Mouse (Mus musculus): ENCODE measurements around the gene Zfp385a. TPM values are rescaled to one million over a fixed set of nuclear protein-coding genes. Genes with fewer than 3 reads are reported as not detected.

The Zfp385a gene
- total and polyA plus RNA-seq, 2 experiments from 2014 or later = 23.1 to 25.8 TPM

GRCm38 (mm10) chr15:103301547-103302340, 38.1 kb downstream of the Zfp385a start:
- Histone ChIP-seq H3K4me3 (ENCODE audit: low read length) (no peak overlapping the region), H3K4me2 (ENCODE audit: low read depth, low read length) (no peak overlapping the region), H3K36me3 (ENCODE audit: insufficient read depth, low read length) (no peaks in the 10 kb centered on the region; the same call in 1 of the 2 replicates), H3K9ac (replicated peaks; ENCODE audit: low read length) (no peak overlapping the region; the same call in 1 of the 2 replicates), H3K9me3 (ENCODE audit: low read length) (no peaks in the 10 kb centered on the region), H3K4me1 (ENCODE audit: insufficient read depth, low read length) (peaks cover 44% of the 10 kb centered on the region), H3K27me3 (ENCODE audit: insufficient read depth, low read length) (no peaks in the 10 kb centered on the region), H3K27ac (peak overlapping the region; percentile 91)
- ATAC-seq (no peak), DNase-seq (ENCODE audit: low spot score) (no peak)
- WGBS = 38% methylated on average over 5 of the region's 5 CpGs
- TF ChIP-seq CTCF (IDR thresholded peaks at IDR 0.05; ENCODE audit: low read depth) = no peak

GRCm38 (mm10) chr15:103301046-103301445, 38.8 kb downstream of the Zfp385a start:
- Histone ChIP-seq H3K4me2 (ENCODE audit: low read depth, low read length) (no peak overlapping the region), H3K4me1 (ENCODE audit: insufficient read depth, low read length) (peaks cover 42% of the 10 kb centered on the region)
- no peak for TF ChIP-seq CTCF (IDR thresholded peaks at IDR 0.05; ENCODE audit: low read depth)

GRCm38 (mm10) chr15:103300560-103300959, 39.3 kb downstream of the Zfp385a start:
- Histone ChIP-seq H3K4me3 (ENCODE audit: low read length) (0 out of 2 replicates have a peak overlapping the region, but pooled peaks have one; percentile 13), H3K36me3 (ENCODE audit: insufficient read depth, low read length) (peaks cover 3% of the 10 kb centered on the region; the same call in 1 of the 2 replicates), H3K27me3 (ENCODE audit: insufficient read depth, low read length) (no peaks in the 10 kb centered on the region), H3K9ac (replicated peaks; ENCODE audit: low read length) (peak overlapping the region; percentile 50), H3K9me3 (ENCODE audit: low read length) (no peaks in the 10 kb centered on the region), H3K27ac (peak overlapping the region; percentile 91), H3K4me1 (ENCODE audit: insufficient read depth, low read length) (peaks cover 39% of the 10 kb centered on the region), H3K4me2 (ENCODE audit: low read depth, low read length) (peak overlapping the region; percentile 50)
- DNase-seq (ENCODE audit: low spot score) (peak; percentile 44), ATAC-seq (no peak)
- TF ChIP-seq CTCF (IDR thresholded peaks at IDR 0.05; ENCODE audit: low read depth) = peak; percentile 13; the same call in 1 of the 2 replicates
- WGBS = 10% methylated on average over 2 of the region's 2 CpGs

More at GRCm38 (mm10) chr15:103301046-103301445, 38.8 kb downstream of the Zfp385a start:
- peak overlapping the region; percentile 91 for H3K27ac ChIP-seq
- H3K4me3 ChIP-seq (ENCODE audit: low read length) = no peak overlapping the region
- WGBS = 12% methylated on average over 2 of the region's 2 CpGs
- DNase-seq (ENCODE audit: low spot score) = peak; percentile 25
- no peaks in the 10 kb centered on the region; the same call in 1 of the 2 replicates for H3K36me3 ChIP-seq (ENCODE audit: insufficient read depth, low read length)
- H3K27me3 ChIP-seq (ENCODE audit: insufficient read depth, low read length) = no peaks in the 10 kb centered on the region
- no peak for ATAC-seq
- H3K9me3 ChIP-seq (ENCODE audit: low read length) = no peaks in the 10 kb centered on the region
- H3K9ac ChIP-seq (replicated peaks; ENCODE audit: low read length) = peak overlapping the region; percentile 50

DNA sequence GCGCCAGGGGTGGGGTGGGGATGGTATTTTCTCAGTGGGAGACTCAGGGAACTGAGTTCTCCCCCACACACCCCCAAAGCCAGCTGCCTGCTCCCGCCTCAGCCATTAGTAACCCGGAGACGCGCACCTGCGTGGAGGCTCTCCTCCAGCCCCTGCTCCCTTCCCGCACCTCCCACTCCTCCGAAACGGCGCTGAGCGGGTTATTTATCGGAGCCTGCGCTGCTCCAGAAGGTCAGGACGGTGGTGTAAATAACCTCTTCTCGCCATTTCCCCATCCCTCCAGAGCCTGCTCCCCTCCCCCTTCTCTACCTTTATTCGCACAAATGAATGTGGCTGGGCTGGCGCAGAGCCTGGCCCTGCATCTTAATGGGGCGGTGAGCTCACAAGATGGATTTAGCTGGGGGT, 39.8 kb downstream of the Zfp385a start:
- TF ChIP-seq CTCF (IDR thresholded peaks at IDR 0.05; ENCODE audit: low read depth) = no peak
- Histone ChIP-seq H3K4me1 (ENCODE audit: insufficient read depth, low read length) (peaks cover 39% of the 10 kb centered on the region), H3K27me3 (ENCODE audit: insufficient read depth, low read length) (no peaks in the 10 kb centered on the region), H3K27ac (peak overlapping the region; percentile 91), H3K4me2 (ENCODE audit: low read depth, low read length) (peak overlapping the region; percentile 50), H3K9ac (replicated peaks; ENCODE audit: low read length) (peak overlapping the region; percentile 50), H3K36me3 (ENCODE audit: insufficient read depth, low read length) (peaks cover 5% of the 10 kb centered on the region; the same call in 1 of the 2 replicates), H3K9me3 (ENCODE audit: low read length) (no peaks in the 10 kb centered on the region), H3K4me3 (ENCODE audit: low read length) (0 out of 2 replicates have a peak overlapping the region, but pooled peaks have one; percentile 13)
- ATAC-seq (peak; percentile 68), DNase-seq (ENCODE audit: low spot score) (peak; percentile 91)
- WGBS = 2% methylated on average over 18 of the region's 18 CpGs

GRCm38 (mm10) chr15:103299644-103300043, 40.2 kb downstream of the Zfp385a start:
- H3K4me1 ChIP-seq (ENCODE audit: insufficient read depth, low read length) = peaks cover 39% of the 10 kb centered on the region
- H3K4me3 ChIP-seq (ENCODE audit: low read length) = 0 out of 2 replicates have a peak overlapping the region, but pooled peaks have one; percentile 13
- peak overlapping the region; percentile 50 for H3K9ac ChIP-seq (replicated peaks; ENCODE audit: low read length)
- peak overlapping the region; percentile 50 for H3K4me2 ChIP-seq (ENCODE audit: low read depth, low read length)
- no peaks in the 10 kb centered on the region for H3K27me3 ChIP-seq (ENCODE audit: insufficient read depth, low read length)
- H3K9me3 ChIP-seq (ENCODE audit: low read length) = no peaks in the 10 kb centered on the region
- WGBS = 17% methylated on average over 8 of the region's 8 CpGs
- peak overlapping the region; percentile 91 for H3K27ac ChIP-seq
- no peak for TF ChIP-seq CTCF (IDR thresholded peaks at IDR 0.05; ENCODE audit: low read depth)
- DNase-seq (ENCODE audit: low spot score) (peak; percentile 64), ATAC-seq (0 out of 2 replicates have a peak, but pooled peaks have one; percentile 4)
- peaks cover 5% of the 10 kb centered on the region; the same call in 1 of the 2 replicates for H3K36me3 ChIP-seq (ENCODE audit: insufficient read depth, low read length)

- Histone ChIP-seq H3K27me3 (ENCODE audit: insufficient read depth, low read length) (no peaks in the 10 kb centered on the region), H3K36me3 (ENCODE audit: insufficient read depth, low read length) (peaks cover 5% of the 10 kb centered on the region; the same call in 1 of the 2 replicates), H3K4me1 (ENCODE audit: insufficient read depth, low read length) (peaks cover 33% of the 10 kb centered on the region), H3K9me3 (ENCODE audit: low read length) (no peaks in the 10 kb centered on the region), H3K27ac (peak overlapping the region; percentile 91), H3K4me3 (ENCODE audit: low read length) (no peak overlapping the region), H3K9ac (replicated peaks; ENCODE audit: low read length) (peak overlapping the region; percentile 50; the same call in 1 of the 2 replicates), H3K4me2 (ENCODE audit: low read depth, low read length) (peak overlapping the region; percentile 50; the same call in 1 of the 2 replicates)
- ATAC-seq (no peak), DNase-seq (ENCODE audit: low spot score) (no peak)
- WGBS = 56% methylated on average over 5 of the region's 5 CpGs
- TF ChIP-seq CTCF (IDR thresholded peaks at IDR 0.05; ENCODE audit: low read depth) = no peak
Observed at GRCm38 (mm10) chr15:103298861-103299616, 40.9 kb downstream of the Zfp385a start.

Data from hindbrain, postnatal 0 days (tissue).